In genomic region chr10:21101948-21102347, GRCm38 (mm10) we compare ENCODE assay signal across 16 mouse cellular contexts. TPM values are rescaled to one million over a fixed set of nuclear protein-coding genes. Genes with fewer than 3 reads are reported as not detected.
DNase-seq lines count a peak whose midpoint lies in the region; ATAC-seq lines count a peak whose summit lies in the region.
"Had no signal": no experiment of that assay in that cellular context is flagged by ENCODE, and none has a peak within 500 bp of the region (broad histone marks: within the 10 kb centered on the region; RNA-seq: fewer than 3 reads in every experiment).

No protein-coding gene starts in this region.

- peak; percentile 42 for DNase-seq in hindbrain, embryonic 10.5 days (ENCODE audit: low spot score)
- peak; percentile 70 for DNase-seq in WW6 (ENCODE audit: low read depth, low spot score)
- DNase-seq in hindbrain, embryonic 14.5 days (ENCODE audit: low spot score): no peak
- DNase-seq in layer of hippocampus, adult 18-20 months (ENCODE audit: low spot score in 2 of 2): no peak
- no peak for DNase-seq in heart, adult 8-10 months (ENCODE audit: low spot score)
- DNase-seq: adrenal gland, postnatal 14 days; cerebellum, adult 11 months; heart, adult 11 months; heart, postnatal 14 days; lung, adult 18-20 months had no signal

- H3K36me3 ChIP-seq in hindbrain, embryonic 10.5 days: no peaks in the 10 kb centered on the region
- no peaks in the 10 kb centered on the region for H3K36me3 ChIP-seq in hindbrain, embryonic 12.5 days
- H3K36me3 ChIP-seq in hindbrain, embryonic 14.5 days (replicated peaks; ENCODE audit: control insufficient read depth, insufficient read depth): no peaks in the 10 kb centered on the region
- H3K36me3 ChIP-seq in midbrain, embryonic 16.5 days (ENCODE audit: control insufficient read depth, insufficient read depth, low read length): no peaks in the 10 kb centered on the region
- H3K36me3 ChIP-seq: kidney, embryonic 15.5 days had no signal

- no peak for ATAC-seq in hindbrain, embryonic 12.5 days (ENCODE audit: low FRiP score)
- ATAC-seq in hindbrain, embryonic 14.5 days (ENCODE audit: low FRiP score): peak; percentile 48; the same call in 1 of the 2 replicates
- 0 out of 2 replicates have a peak, but pooled peaks have one; percentile 44 for ATAC-seq in midbrain, embryonic 16.5 days
- ATAC-seq in frontal cortex, adult (ENCODE audit: low TSS enrichment): no peak
- ATAC-seq: Patski had no signal

- H3K27me3 ChIP-seq in hindbrain, embryonic 10.5 days (ENCODE audit: insufficient read depth, poor library complexity, severe bottlenecking): peaks cover 29% of the 10 kb centered on the region
- peaks cover 15% of the 10 kb centered on the region; the same call in 1 of the 2 replicates for H3K27me3 ChIP-seq in hindbrain, embryonic 12.5 days
- H3K27me3 ChIP-seq in hindbrain, embryonic 14.5 days (ENCODE audit: control insufficient read depth, insufficient read depth, low read length): 0 out of 2 replicates have a peak, but pooled peaks cover 7% of the 10 kb centered on the region
- H3K27me3 ChIP-seq in midbrain, embryonic 16.5 days (ENCODE audit: control insufficient read depth, insufficient read depth, low read depth, low read length): no peaks in the 10 kb centered on the region
- H3K27me3 ChIP-seq: kidney, embryonic 15.5 days; Patski had no signal

- H3K4me3 ChIP-seq in hindbrain, embryonic 10.5 days: no peak overlapping the region
- H3K4me3 ChIP-seq in hindbrain, embryonic 12.5 days: no peak overlapping the region
- no peak overlapping the region for H3K4me3 ChIP-seq in hindbrain, embryonic 14.5 days (replicated peaks; ENCODE audit: low read length)
- no peak overlapping the region for H3K4me3 ChIP-seq in midbrain, embryonic 16.5 days (ENCODE audit: low read depth, low read length)
- H3K4me3 ChIP-seq: kidney, embryonic 15.5 days; megakaryocyte, embryonic 14.5 days had no signal

- H3K4me1 ChIP-seq in hindbrain, embryonic 10.5 days (replicated peaks): peaks cover 31% of the 10 kb centered on the region
- H3K4me1 ChIP-seq in hindbrain, embryonic 12.5 days: peaks cover 16% of the 10 kb centered on the region
- H3K4me1 ChIP-seq in hindbrain, embryonic 14.5 days (replicated peaks; ENCODE audit: control insufficient read depth, insufficient read depth, low read length): no peaks in the 10 kb centered on the region
- 0 out of 2 replicates have a peak, but pooled peaks cover 4% of the 10 kb centered on the region for H3K4me1 ChIP-seq in midbrain, embryonic 16.5 days (ENCODE audit: control insufficient read depth, insufficient read depth, low read length)

- no peak overlapping the region for H3K4me2 ChIP-seq in hindbrain, embryonic 12.5 days (replicated peaks)
- no peak overlapping the region for H3K4me2 ChIP-seq in hindbrain, embryonic 14.5 days (replicated peaks)
- no peak overlapping the region for H3K4me2 ChIP-seq in midbrain, embryonic 16.5 days (ENCODE audit: low read length)
- H3K4me2 ChIP-seq: kidney, embryonic 15.5 days had no signal

- WGBS in hindbrain, embryonic 10.5 days: 15% methylated on average over 4 of the region's 4 CpGs
- 15% methylated on average over 4 of the region's 4 CpGs for WGBS in hindbrain, embryonic 12.5 days
- WGBS in hindbrain, embryonic 14.5 days: 18% methylated on average over 4 of the region's 4 CpGs
- 11% methylated on average over 4 of the region's 4 CpGs for WGBS in midbrain, embryonic 16.5 days

- no peak overlapping the region for H3K9ac ChIP-seq in hindbrain, embryonic 12.5 days
- H3K9ac ChIP-seq in hindbrain, embryonic 14.5 days: no peak overlapping the region
- H3K9ac ChIP-seq in midbrain, embryonic 16.5 days (ENCODE audit: low read depth, low read length): no peak overlapping the region
- H3K9ac ChIP-seq: kidney, embryonic 15.5 days had no signal

- H3K27ac ChIP-seq in hindbrain, embryonic 10.5 days: peak overlapping the region; percentile 68
- no peak overlapping the region for H3K27ac ChIP-seq in hindbrain, embryonic 12.5 days
- no peak overlapping the region for H3K27ac ChIP-seq in hindbrain, embryonic 14.5 days
- no peak overlapping the region for H3K27ac ChIP-seq in midbrain, embryonic 16.5 days (ENCODE audit: low read length)
- H3K27ac ChIP-seq: kidney, embryonic 15.5 days had no signal

- peaks cover 2% of the 10 kb centered on the region; the same call in 1 of the 2 replicates for H3K9me3 ChIP-seq in hindbrain, embryonic 10.5 days
- H3K9me3 ChIP-seq in hindbrain, embryonic 12.5 days (replicated peaks): no peaks in the 10 kb centered on the region; the same call in 1 of the 2 replicates
- no peaks in the 10 kb centered on the region for H3K9me3 ChIP-seq in hindbrain, embryonic 14.5 days (ENCODE audit: control insufficient read depth, low read length)
- no peaks in the 10 kb centered on the region for H3K9me3 ChIP-seq in midbrain, embryonic 16.5 days (replicated peaks; ENCODE audit: control insufficient read depth, low read length, poor library complexity, severe bottlenecking)
- H3K9me3 ChIP-seq: kidney, embryonic 15.5 days had no signal

RNA-seq across cellular contexts. Expression of gene Myb, which starts 58.8 kb away (rescaled TPM):
- 4.3 and 5.7 TPM in 2 replicates for polyA plus RNA-seq in hindbrain, embryonic 10.5 days (2016; fragmentation: Nextera tagmentation; extraction: Ambion mirVana)
- 4.6 and 5.3 TPM in 2 replicates for polyA plus RNA-seq in hindbrain, embryonic 12.5 days (2016; fragmentation: Nextera tagmentation; extraction: Ambion mirVana)
- polyA plus RNA-seq in hindbrain, embryonic 14.5 days (2014; fragmentation: Nextera tagmentation; extraction: Ambion mirVana): 2.2 and 2.3 TPM in 2 replicates
- 2.4 and 2.8 TPM in 2 replicates for polyA plus RNA-seq in midbrain, embryonic 16.5 days (2015; fragmentation: Nextera tagmentation; extraction: Ambion mirVana)
- total RNA-seq in layer of hippocampus, adult 18-20 months (2021): 1 to 10 TPM in 1 of 2 experiments, under 1 TPM in 1; 0.63 to 1.1 TPM
- under 1 TPM in 1 of 4 experiments, not detected in 3; 0.17 TPM for total RNA-seq in heart, adult 8-10 months (2022)

Comparison
In these comparisons a context has a peak if more than half of its experiments do, and no peak if none do; other contexts are left out.
1. DNase-seq: peak in hindbrain, embryonic 10.5 days (single experiment) and WW6 (single experiment); none in hindbrain, embryonic 14.5 days (single experiment), layer of hippocampus, adult 18-20 months (0 of 2) and heart, adult 8-10 months (single experiment).
2. ATAC-seq: peak in hindbrain, embryonic 14.5 days (single experiment) and midbrain, embryonic 16.5 days (single experiment); none in hindbrain, embryonic 12.5 days (single experiment) and frontal cortex, adult (single experiment).